Mouse (Mus musculus) neural tube, embryonic 12.5 days (tissue): ENCODE results near the gene Kcns1. TPM values are rescaled to one million over a fixed set of nuclear protein-coding genes. Genes with fewer than 3 reads are reported as not detected.

Experiments used
- ATAC-seq: fragments of 200-750 bp; cut with Nextera tagmentation; 2 replicates; pipeline ENCODE4 v1.8.0; 2017; ENCODE audit warnings: low read depth, mild to moderate bottlenecking, moderate TSS enrichment, moderate library complexity; ENCODE audit not compliant: low FRiP score
- H3K27ac ChIP-seq: fragments of 300-500 bp; sonication (generic); 2 replicates; pipeline ENCODE4 v1.5.1; 2016
- H3K27me3 ChIP-seq: fragments of 300-500 bp; sonication (generic); replicated peaks from 2 replicates; pipeline ENCODE4 v1.6.1; 2016; ENCODE audit warnings: mild to moderate bottlenecking
- H3K36me3 ChIP-seq: fragments of 300-500 bp; sonication (generic); 2 replicates; pipeline ENCODE4 v1.6.1; 2016; ENCODE audit warnings: mild to moderate bottlenecking
- H3K4me1 ChIP-seq: fragments of 300-500 bp; sonication (generic); 2 replicates; pipeline ENCODE4 v1.6.1; 2016
- H3K4me2 ChIP-seq: fragments of 300-500 bp; sonication (generic); replicated peaks from 2 replicates; pipeline ENCODE4 v1.6.1; 2016; ENCODE audit warnings: mild to moderate bottlenecking
- H3K4me3 ChIP-seq: fragments of 300-500 bp; sonication (generic); 2 replicates; pipeline ENCODE4 v1.5.1; 2016
- H3K9ac ChIP-seq: fragments of 300-500 bp; sonication (generic); 2 replicates; pipeline ENCODE4 v1.6.1; 2016; ENCODE audit warnings: mild to moderate bottlenecking
- H3K9me3 ChIP-seq: fragments of 300-500 bp; sonication (generic); 2 replicates; pipeline ENCODE4 v1.6.1; 2016; ENCODE audit warnings: mild to moderate bottlenecking
- WGBS: fragments of 180-500 bp; shearing (Covaris S2); methylation state at CpG from one replicate; pipeline ENCODE4 v1.1.7; 2016; 5-methylcytosine and 5-hydroxymethylcytosine counted together
- polyA plus RNA-seq: library from polyadenylated mRNA; unstranded; fragments of >200 nt; fragmentation: Nextera tagmentation; extraction: Ambion mirVana; gene quantifications from 2 replicates; pipeline ENCODE4 v1.2.1, GENCODE M21; 2016

The Kcns1 gene
- polyA plus RNA-seq, 1 experiment from 2014 or later = 0.06 TPM

DNA sequence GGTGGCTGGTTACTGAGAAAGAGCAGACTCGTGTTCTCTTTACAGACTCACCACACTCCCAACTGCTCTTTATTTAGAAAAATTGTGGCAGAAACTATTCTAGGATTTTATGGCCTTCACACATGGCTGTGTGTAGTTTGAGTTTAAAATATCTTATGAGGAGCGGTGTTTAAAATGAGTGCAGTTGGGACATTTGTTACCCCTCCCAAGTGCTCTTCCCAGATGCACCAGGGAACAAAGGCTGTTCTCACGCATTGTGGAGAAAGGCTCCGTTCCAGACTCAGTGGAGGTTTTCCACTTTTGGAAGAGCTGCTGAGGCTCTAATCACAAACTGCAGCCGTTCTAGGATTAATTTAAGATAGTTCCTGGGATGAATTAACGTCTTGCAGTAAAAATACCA is 33.2 kb downstream of the Kcns1 start:
- Histone ChIP-seq H3K27ac (no peak overlapping the region), H3K4me1 (no peaks in the 10 kb centered on the region; the same call in none of the 2 replicates), H3K27me3 (no peaks in the 10 kb centered on the region), H3K9me3 (no peaks in the 10 kb centered on the region), H3K36me3 (0 out of 2 replicates have a peak, but pooled peaks cover 2% of the 10 kb centered on the region), H3K9ac (no peak overlapping the region), H3K4me3 (no peak overlapping the region), H3K4me2 (no peak overlapping the region)
- no peak for ATAC-seq
- WGBS = 66% methylated on average over 6 of the region's 6 CpGs

DNA sequence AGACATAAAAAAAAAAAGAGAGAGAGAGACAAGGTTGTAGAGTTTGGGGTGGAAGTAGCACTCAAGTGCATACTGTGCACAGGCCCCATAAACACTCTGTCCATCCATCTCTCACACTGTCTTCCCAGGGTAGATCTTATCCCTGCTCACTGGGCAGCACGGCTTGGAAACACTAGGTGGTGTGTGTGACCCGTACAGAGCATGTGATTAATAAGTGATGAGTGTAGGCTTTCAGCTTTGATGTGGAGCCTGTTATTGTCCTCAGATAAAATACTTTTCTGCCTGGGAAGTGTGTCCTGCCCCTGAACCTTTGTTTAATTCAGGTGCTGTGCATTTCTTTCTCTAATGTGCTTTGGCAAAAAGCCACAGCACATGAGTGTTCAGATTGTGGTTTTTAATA is 34.5 kb downstream of the Kcns1 start:
- no peak for ATAC-seq
- 38% methylated on average over 2 of the region's 2 CpGs for WGBS
- 0 out of 2 replicates have a peak overlapping the region, but pooled peaks have one; percentile 0 for H3K9ac ChIP-seq
- H3K36me3 ChIP-seq = 0 out of 2 replicates have a peak, but pooled peaks cover 2% of the 10 kb centered on the region
- no peak overlapping the region for H3K4me3 ChIP-seq
- no peaks in the 10 kb centered on the region for H3K9me3 ChIP-seq
- H3K4me2 ChIP-seq = no peak overlapping the region
- no peak overlapping the region for H3K27ac ChIP-seq
- no peaks in the 10 kb centered on the region; the same call in none of the 2 replicates for H3K4me1 ChIP-seq
- no peaks in the 10 kb centered on the region for H3K27me3 ChIP-seq

DNA sequence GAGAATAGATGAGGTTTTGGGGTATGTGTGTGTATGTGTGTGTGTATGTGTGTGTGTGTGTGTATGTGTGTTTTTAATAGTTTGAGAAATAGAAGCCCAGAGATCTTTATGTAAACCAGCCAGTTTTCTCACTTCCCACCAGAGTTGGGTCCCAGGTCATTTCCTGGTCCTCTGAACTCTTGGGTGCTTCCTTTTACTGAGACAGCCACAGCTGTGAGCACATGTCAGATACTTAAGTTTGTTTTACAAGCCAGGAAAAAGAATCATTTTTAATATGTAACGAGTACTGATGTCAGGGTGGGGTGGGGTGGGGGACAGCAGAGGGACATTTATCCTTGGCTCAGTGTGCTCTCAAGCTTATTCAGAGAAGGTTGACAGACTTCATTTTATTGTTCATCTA is 35.5 kb downstream of the Kcns1 start:
- ATAC-seq = no peak
- Histone ChIP-seq H3K4me1 (no peaks in the 10 kb centered on the region; the same call in none of the 2 replicates), H3K36me3 (peaks cover 11% of the 10 kb centered on the region; the same call in 1 of the 2 replicates), H3K9ac (no peak overlapping the region), H3K27ac (no peak overlapping the region), H3K4me3 (no peak overlapping the region), H3K27me3 (no peaks in the 10 kb centered on the region), H3K4me2 (no peak overlapping the region), H3K9me3 (no peaks in the 10 kb centered on the region)
- 84% methylated on average over 1 of the region's 1 CpGs for WGBS

DNA sequence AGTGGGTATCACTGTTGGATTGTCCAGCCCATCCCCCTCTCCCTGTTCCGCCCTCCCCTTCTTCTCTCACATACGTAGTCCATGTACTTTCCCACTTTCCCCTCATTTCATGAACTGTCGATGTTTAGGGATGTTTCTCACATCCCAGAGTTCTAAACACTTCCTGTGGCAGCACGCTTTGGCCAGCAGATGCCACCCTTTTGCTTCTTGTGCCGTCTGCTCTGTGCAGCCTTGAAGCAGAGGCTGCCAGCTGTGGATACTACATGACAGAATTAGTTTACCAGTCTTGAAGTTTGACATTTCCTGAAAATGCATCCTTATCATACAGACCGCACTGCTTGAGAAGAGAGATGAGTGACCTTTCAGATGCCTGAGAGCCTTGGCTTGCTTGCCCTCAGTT is 36.4 kb downstream of the Kcns1 start:
- H3K27ac ChIP-seq = no peak overlapping the region
- peaks cover 11% of the 10 kb centered on the region; the same call in 1 of the 2 replicates for H3K36me3 ChIP-seq
- H3K27me3 ChIP-seq = no peaks in the 10 kb centered on the region
- H3K4me3 ChIP-seq = no peak overlapping the region
- no peak overlapping the region for H3K4me2 ChIP-seq
- WGBS = 79% methylated on average over 6 of the region's 6 CpGs
- H3K9me3 ChIP-seq = no peaks in the 10 kb centered on the region
- ATAC-seq = no peak
- no peaks in the 10 kb centered on the region; the same call in none of the 2 replicates for H3K4me1 ChIP-seq
- H3K9ac ChIP-seq = no peak overlapping the region

DNA sequence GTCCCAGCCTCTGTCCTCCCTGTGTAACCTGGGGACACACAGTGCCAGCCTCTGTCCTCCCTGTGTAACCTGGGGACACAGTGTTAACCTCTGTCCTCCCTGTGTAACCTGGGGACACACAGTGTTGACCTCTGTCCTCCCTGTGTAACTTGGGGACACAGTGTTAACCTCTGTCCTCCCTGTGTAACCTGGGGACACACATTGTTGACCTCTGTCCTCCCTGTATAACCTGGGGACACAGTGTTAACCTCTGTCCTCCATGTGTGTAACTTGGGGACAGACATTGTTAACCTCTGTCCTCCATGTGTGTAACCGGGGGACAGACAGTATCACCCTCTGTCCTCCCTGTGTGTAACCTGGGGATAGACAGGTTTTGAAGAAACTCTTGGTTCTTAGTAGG is 39.3 kb downstream of the Kcns1 start:
- H3K27me3 ChIP-seq = no peaks in the 10 kb centered on the region
- no peak overlapping the region for H3K4me3 ChIP-seq

DNA sequence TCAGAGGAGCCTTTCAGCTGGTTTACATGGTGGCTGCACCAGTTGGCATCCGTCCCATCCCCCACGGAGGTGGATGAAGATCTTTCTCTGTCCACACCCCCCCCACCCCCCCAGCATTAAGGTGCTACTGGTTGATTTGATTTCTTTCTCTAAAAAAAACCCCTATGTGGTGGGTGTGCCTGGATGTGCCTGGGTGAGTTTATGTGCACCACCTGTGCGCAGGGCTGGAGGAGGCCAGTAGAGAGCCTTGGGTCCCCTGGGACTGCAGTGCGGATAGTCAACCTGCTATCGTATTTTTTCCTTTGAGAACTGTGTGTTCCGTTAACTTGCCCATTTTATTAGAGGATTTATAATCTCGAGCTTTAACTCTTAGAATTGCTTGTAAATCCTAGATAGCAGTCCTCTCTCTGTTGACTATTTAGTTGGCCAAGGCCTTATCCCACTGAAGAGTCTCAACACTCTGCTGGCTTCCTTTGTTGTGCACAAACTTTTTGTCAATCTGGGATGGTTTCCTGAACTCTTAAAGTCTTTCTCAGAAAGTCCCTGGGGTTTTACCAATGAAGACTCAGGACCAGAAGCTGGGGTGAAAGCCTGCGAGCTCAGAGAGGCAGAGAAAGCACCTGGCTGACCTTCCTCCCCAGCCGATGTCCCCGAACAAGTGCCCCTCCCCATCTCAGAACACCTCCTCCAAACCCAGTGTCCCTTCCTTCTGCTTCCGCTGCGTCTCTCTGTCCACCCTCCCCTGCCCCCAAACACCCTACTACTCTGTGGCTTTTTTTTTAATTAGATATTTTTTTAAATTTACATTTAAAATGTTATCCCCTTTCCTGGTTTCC is 42.1 kb downstream of the Kcns1 start:
- no peak overlapping the region for H3K4me2 ChIP-seq
- no peaks in the 10 kb centered on the region for H3K9me3 ChIP-seq
- ATAC-seq = no peak
- H3K9ac ChIP-seq = no peak overlapping the region
- H3K27me3 ChIP-seq = no peaks in the 10 kb centered on the region
- H3K27ac ChIP-seq = no peak overlapping the region
- peaks cover 15% of the 10 kb centered on the region for H3K36me3 ChIP-seq
- no peak overlapping the region for H3K4me3 ChIP-seq
- H3K4me1 ChIP-seq = no peaks in the 10 kb centered on the region
- 90% methylated on average over 12 of the region's 12 CpGs for WGBS

More for the DNA sequence above, 39.3 kb downstream of the Kcns1 start:
- Histone ChIP-seq H3K36me3 (peaks cover 11% of the 10 kb centered on the region; the same call in 1 of the 2 replicates), H3K4me1 (no peaks in the 10 kb centered on the region), H3K4me2 (no peak overlapping the region), H3K27ac (no peak overlapping the region), H3K9ac (no peak overlapping the region), H3K9me3 (no peaks in the 10 kb centered on the region)
- no peak for ATAC-seq
- 94% methylated on average over 1 of the region's 1 CpGs for WGBS

DNA sequence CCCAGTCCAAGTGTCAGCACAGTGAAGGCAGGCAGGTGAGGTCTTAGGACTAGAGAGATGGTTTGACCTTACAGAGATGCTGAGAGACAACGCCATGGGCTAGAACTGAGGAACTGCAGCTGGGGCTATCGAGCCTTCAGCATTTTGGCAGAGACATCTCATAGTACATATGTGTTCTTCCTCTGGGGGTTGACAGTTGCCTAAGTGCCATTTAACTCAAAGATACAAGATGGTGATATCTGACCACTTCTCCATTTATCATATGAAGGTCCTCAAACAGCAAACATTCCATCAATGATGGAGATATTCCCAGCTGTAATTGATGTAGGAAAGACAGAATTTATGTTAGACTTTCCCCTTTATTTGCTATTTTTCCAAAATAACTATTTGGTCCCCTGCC is 43.6 kb downstream of the Kcns1 start:
- Histone ChIP-seq H3K27ac (no peak overlapping the region), H3K36me3 (peaks cover 18% of the 10 kb centered on the region), H3K4me3 (no peak overlapping the region), H3K9ac (no peak overlapping the region), H3K27me3 (no peaks in the 10 kb centered on the region), H3K4me1 (no peaks in the 10 kb centered on the region), H3K9me3 (no peaks in the 10 kb centered on the region), H3K4me2 (no peak overlapping the region)
- WGBS = 97% methylated on average over 2 of the region's 2 CpGs
- no peak for ATAC-seq

DNA sequence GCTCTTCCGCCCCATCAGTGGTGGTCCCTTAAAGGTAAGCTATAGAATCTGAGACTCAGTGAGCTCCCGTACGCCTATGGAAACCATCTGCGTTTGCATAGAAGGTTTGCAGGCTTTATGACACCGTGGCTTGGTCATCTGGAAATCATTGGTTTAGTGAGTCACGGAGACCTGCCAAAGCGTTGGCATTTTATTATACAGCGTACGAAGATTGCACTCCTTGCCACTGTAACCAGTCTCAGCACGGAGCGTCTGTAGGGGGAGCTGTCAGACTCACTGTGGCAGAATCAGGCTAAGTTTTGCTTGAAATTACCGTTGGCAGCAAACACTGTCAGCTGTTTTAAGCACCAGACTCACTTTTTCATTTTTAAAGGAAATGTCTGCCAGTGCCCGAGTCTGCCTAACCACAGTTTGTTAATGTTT is 44.4 kb downstream of the Kcns1 start:
- WGBS = 81% methylated on average over 13 of the region's 13 CpGs
- Histone ChIP-seq H3K36me3 (peaks cover 20% of the 10 kb centered on the region), H3K9me3 (no peaks in the 10 kb centered on the region), H3K9ac (no peak overlapping the region), H3K27ac (no peak overlapping the region), H3K27me3 (no peaks in the 10 kb centered on the region), H3K4me1 (no peaks in the 10 kb centered on the region), H3K4me2 (no peak overlapping the region), H3K4me3 (no peak overlapping the region)
- ATAC-seq = no peak

DNA sequence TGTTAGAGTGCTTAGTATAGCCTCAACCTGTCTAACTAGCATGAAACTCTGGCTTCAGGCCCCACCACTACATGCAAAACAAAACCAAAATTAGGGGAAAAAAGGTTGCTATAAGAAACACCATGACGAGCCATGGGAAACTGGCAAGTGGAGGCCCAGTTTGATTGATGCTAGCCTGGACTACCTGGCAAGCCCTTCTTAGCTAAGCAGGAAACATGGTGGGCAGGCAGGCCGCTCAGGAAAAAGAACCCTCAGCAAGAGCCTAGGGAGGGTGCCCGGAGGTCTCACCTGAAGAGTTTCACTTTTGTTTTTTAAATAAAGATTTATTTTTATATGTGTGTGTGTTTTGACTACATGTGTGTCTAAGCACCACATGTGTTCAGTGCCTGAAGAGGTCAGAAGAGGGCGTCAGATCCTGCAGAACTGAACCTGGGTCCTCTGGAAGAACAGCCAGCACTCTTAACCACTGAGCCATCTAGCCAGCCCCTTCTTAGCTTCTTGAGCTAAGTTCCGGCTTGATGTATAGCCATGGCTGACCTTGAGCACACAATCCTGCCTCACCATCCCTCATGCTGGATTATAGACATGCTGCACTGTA is 47.6 kb downstream of the Kcns1 start:
- 84% methylated on average over 5 of the region's 5 CpGs for WGBS
- H3K4me2 ChIP-seq = no peak overlapping the region
- H3K36me3 ChIP-seq = peaks cover 37% of the 10 kb centered on the region

DNA sequence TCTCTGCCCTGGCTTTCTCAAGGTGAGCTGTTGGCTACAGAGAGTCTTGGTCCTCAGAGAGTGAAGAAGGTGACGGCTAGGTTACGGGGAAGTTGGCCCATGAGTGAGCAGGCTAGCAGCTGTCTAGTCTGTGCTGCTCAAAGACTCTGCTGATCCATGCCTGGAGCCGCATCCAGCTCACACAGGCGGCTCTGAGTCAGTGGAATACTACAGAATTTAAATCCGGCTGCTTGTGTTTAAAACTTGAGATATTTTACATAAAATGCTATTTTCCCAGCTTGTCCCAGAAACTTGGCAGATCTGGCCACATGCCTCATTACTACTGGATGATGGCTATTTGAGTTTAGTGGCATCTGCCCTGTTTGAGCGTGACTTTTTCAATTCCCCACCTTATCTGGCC is 51.4 kb downstream of the Kcns1 start:
- Histone ChIP-seq H3K4me2 (no peak overlapping the region), H3K4me3 (no peak overlapping the region), H3K9ac (no peak overlapping the region), H3K36me3 (peaks cover 40% of the 10 kb centered on the region), H3K27me3 (no peaks in the 10 kb centered on the region), H3K9me3 (no peaks in the 10 kb centered on the region), H3K4me1 (no peaks in the 10 kb centered on the region), H3K27ac (no peak overlapping the region)
- no peak for ATAC-seq
- 95% methylated on average over 6 of the region's 6 CpGs for WGBS

More for the DNA sequence above, 47.6 kb downstream of the Kcns1 start:
- H3K4me1 ChIP-seq = no peaks in the 10 kb centered on the region
- no peak overlapping the region for H3K4me3 ChIP-seq
- H3K27ac ChIP-seq = no peak overlapping the region
- no peaks in the 10 kb centered on the region for H3K27me3 ChIP-seq
- no peak overlapping the region for H3K9ac ChIP-seq
- ATAC-seq = no peak
- no peaks in the 10 kb centered on the region for H3K9me3 ChIP-seq

DNA sequence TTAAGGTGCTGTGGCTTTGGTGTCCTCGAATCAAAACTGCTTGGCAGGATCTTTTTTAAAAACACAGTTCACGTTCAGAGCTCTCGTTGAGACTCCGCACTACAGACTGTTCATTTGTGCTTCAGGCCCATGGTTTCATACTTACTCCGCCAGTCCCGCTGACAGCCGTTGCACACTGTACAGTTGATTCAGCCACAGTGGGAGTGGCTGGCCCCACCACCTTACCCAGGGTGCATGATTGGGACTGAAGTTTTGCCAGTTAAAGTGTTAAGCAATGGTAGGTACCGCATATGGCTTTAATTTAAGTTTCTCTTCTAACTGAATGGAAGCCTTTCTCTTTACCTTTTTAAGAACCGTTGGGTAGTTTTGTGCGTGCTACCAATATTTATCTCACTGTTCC is 55.4 kb downstream of the Kcns1 start:
- no peak overlapping the region for H3K4me3 ChIP-seq
- no peak overlapping the region for H3K27ac ChIP-seq
- H3K9ac ChIP-seq = no peak overlapping the region
- peaks cover 38% of the 10 kb centered on the region for H3K36me3 ChIP-seq
- no peaks in the 10 kb centered on the region for H3K27me3 ChIP-seq
- 92% methylated on average over 10 of the region's 10 CpGs for WGBS
- no peak overlapping the region for H3K4me2 ChIP-seq
- no peak for ATAC-seq
- no peaks in the 10 kb centered on the region for H3K4me1 ChIP-seq
- no peaks in the 10 kb centered on the region for H3K9me3 ChIP-seq

DNA sequence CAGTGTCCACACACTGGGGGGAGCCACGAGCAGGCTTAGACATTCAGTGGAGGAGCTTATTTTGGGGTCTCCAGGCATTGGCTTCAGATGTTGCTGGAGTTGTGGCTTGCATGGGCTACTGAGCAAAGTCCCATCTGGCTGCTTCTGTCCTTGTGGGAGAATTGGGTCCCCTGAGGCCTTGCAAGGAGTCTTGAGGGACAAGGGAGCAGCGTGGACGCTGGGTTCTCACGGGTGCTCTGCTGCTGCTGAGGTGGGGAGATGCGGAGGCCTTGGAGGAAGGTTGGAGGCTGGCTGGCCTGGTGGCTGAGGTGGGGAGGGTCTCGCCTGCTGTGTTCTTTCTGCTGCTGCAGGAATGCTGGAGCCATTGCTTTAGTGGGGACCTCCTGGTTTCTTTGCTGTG is 56.9 kb downstream of the Kcns1 start:
- 90% methylated on average over 6 of the region's 6 CpGs for WGBS
- Histone ChIP-seq H3K9ac (no peak overlapping the region), H3K27me3 (no peaks in the 10 kb centered on the region)

More for the DNA sequence above, 56.9 kb downstream of the Kcns1 start:
- Histone ChIP-seq H3K9me3 (no peaks in the 10 kb centered on the region), H3K4me3 (no peak overlapping the region), H3K27ac (no peak overlapping the region), H3K36me3 (peaks cover 25% of the 10 kb centered on the region), H3K4me2 (no peak overlapping the region), H3K4me1 (no peaks in the 10 kb centered on the region; the same call in 1 of the 2 replicates)
- no peak for ATAC-seq
